Mouse (Mus musculus): ENCODE results near the gene Lhx2. TPM values are rescaled to one million over a fixed set of nuclear protein-coding genes. Genes with fewer than 3 reads are reported as not detected.

Lhx2 gene
- polyA plus RNA-seq, 1 experiment from 2014 or later, result 21.9 TPM

DNA sequence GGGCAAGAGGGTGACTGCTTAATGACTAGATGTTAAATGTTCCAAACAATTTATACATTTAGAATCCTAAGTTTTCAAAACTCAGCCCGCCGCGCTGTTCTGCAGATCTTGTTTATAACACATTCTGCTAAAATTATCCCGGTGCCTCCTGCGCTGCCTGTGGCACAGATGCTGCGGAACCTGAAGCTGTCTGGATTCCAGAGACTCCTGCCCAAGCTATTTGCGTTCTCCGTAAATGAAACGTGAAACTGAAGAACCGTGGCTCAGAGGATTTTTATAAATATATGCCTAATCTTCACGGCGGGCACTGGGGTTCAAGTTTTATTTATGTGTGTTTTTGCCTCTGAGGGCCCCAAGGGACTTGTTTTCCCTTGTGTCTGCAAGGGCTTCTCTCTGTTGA, 64.2 kb downstream of the Lhx2 start:
- ATAC-seq (ENCODE audit: low FRiP score) (no peak), DNase-seq (ENCODE audit: low spot score) (no peak)
- H3K9me3 ChIP-seq (ENCODE audit: control insufficient read depth, low read length), result no peaks in the 10 kb centered on the region
- no peaks in the 10 kb centered on the region for H3K27me3 ChIP-seq (ENCODE audit: control insufficient read depth, insufficient read depth, low read length)
- no peak overlapping the region for H3K27ac ChIP-seq (ENCODE audit: low read depth, low read length)
- no peak overlapping the region for H3K4me3 ChIP-seq (ENCODE audit: low read depth, low read length)
- H3K9ac ChIP-seq (ENCODE audit: low read depth, low read length), result no peak overlapping the region
- no peaks in the 10 kb centered on the region for H3K36me3 ChIP-seq (ENCODE audit: control insufficient read depth, insufficient read depth, low read length)
- 81% methylated on average over 12 of the region's 12 CpGs for WGBS
- no peak overlapping the region for H3K4me2 ChIP-seq (replicated peaks; ENCODE audit: low read depth, low read length)
- H3K4me1 ChIP-seq (replicated peaks; ENCODE audit: control insufficient read depth, insufficient read depth, low read length), result no peaks in the 10 kb centered on the region

DNA sequence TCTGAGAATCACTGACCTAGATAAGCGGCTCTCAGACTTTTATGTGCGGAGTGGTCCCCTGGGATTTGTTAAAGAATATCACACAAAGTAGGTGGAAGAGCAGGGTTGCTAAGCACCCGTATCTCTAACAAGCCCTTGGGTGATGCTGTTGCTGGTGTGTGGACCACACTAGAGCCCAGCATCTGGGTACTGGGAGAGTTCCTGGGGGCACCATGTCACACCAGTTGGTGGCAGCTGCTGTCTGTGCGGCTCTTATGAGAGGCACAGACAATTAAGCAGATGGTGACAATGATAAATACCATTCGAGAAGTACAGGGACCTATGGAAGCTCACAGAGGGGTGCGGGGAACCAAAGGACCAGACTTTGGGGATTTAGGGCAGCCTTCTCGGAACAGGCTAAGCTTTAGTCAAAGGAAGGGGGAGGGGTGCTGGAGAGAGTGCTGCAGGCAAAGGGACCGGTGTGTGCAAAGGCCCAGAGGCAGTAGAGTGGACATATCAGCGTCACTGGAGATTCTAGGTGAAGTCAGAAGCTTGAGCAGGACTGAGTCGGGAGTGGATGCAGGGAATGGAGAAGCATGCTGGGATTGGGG, 65.0 kb downstream of the Lhx2 start:
- no peak overlapping the region for H3K4me2 ChIP-seq (replicated peaks; ENCODE audit: low read depth, low read length)
- no peaks in the 10 kb centered on the region for H3K27me3 ChIP-seq (ENCODE audit: control insufficient read depth, insufficient read depth, low read length)
- no peak overlapping the region for H3K9ac ChIP-seq (ENCODE audit: low read depth, low read length)
- no peaks in the 10 kb centered on the region for H3K9me3 ChIP-seq (ENCODE audit: control insufficient read depth, low read length)
- H3K4me1 ChIP-seq (replicated peaks; ENCODE audit: control insufficient read depth, insufficient read depth, low read length), result no peaks in the 10 kb centered on the region
- peak; percentile 71 for ATAC-seq (ENCODE audit: low FRiP score)
- DNase-seq (ENCODE audit: low spot score), result peak; percentile 46
- WGBS, result 63% methylated on average over 10 of the region's 10 CpGs
- H3K4me3 ChIP-seq (ENCODE audit: low read depth, low read length), result no peak overlapping the region
- H3K27ac ChIP-seq (ENCODE audit: low read depth, low read length), result no peak overlapping the region
- H3K36me3 ChIP-seq (ENCODE audit: control insufficient read depth, insufficient read depth, low read length), result no peaks in the 10 kb centered on the region

DNA sequence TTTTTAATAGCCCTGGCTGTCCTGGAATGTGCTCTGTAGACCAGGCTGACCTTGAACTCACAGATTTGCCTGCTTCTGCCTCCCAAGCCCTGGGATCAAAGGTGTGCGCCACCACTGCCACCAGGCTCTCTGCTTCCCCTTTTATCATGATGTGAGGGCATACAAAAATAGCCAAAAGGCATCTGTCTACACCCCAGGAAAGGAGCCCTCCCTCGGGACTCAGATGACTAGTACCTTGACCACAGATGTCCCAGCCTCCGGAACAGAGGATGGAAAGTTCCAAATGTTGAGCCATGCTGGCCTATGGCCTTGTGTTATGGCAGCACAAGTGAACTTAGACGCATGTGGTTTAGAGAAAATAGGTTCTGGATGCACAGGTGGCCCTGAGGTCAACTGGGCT, 66.3 kb downstream of the Lhx2 start:
- Histone ChIP-seq H3K4me3 (ENCODE audit: low read depth, low read length) (no peak overlapping the region), H3K9ac (ENCODE audit: low read depth, low read length) (no peak overlapping the region), H3K9me3 (ENCODE audit: control insufficient read depth, low read length) (no peaks in the 10 kb centered on the region), H3K36me3 (ENCODE audit: control insufficient read depth, insufficient read depth, low read length) (no peaks in the 10 kb centered on the region), H3K27me3 (ENCODE audit: control insufficient read depth, insufficient read depth, low read length) (no peaks in the 10 kb centered on the region), H3K4me1 (replicated peaks; ENCODE audit: control insufficient read depth, insufficient read depth, low read length) (no peaks in the 10 kb centered on the region), H3K27ac (ENCODE audit: low read depth, low read length) (no peak overlapping the region), H3K4me2 (replicated peaks; ENCODE audit: low read depth, low read length) (no peak overlapping the region)
- WGBS, result 88% methylated on average over 4 of the region's 4 CpGs
- no peak for DNase-seq (ENCODE audit: low spot score)
- no peak for ATAC-seq (ENCODE audit: low FRiP score)

DNA sequence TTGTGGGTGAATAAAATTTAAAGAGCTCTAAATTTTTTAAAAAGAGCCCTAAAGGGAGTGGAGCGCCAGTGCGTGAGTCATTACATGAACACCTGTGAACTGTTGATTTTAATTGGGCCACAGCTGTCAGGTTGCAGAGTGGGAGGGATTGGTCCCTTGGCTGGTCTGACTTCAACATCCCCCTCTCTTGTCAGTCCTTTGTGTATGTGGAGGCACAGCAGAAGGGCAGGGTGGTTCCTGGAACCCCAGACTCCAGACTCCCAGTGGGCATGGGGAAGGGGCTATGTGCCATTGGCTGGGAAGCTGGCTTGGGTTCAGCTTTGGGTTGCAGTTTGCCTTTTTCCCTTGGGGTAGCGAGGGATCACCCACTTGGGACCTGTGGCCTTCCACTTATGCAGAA, 70.2 kb downstream of the Lhx2 start:
- H3K9ac ChIP-seq (ENCODE audit: low read depth, low read length), result no peak overlapping the region
- ATAC-seq (ENCODE audit: low FRiP score), result no peak
- no peak overlapping the region for H3K4me2 ChIP-seq (replicated peaks; ENCODE audit: low read depth, low read length)
- 85% methylated on average over 3 of the region's 3 CpGs for WGBS
- no peaks in the 10 kb centered on the region for H3K9me3 ChIP-seq (ENCODE audit: control insufficient read depth, low read length)
- no peaks in the 10 kb centered on the region for H3K36me3 ChIP-seq (ENCODE audit: control insufficient read depth, insufficient read depth, low read length)
- H3K4me3 ChIP-seq (ENCODE audit: low read depth, low read length), result no peak overlapping the region
- H3K4me1 ChIP-seq (replicated peaks; ENCODE audit: control insufficient read depth, insufficient read depth, low read length), result no peaks in the 10 kb centered on the region
- no peaks in the 10 kb centered on the region for H3K27me3 ChIP-seq (ENCODE audit: control insufficient read depth, insufficient read depth, low read length)
- no peak overlapping the region for H3K27ac ChIP-seq (ENCODE audit: low read depth, low read length)
- DNase-seq (ENCODE audit: low spot score), result no peak

DNA sequence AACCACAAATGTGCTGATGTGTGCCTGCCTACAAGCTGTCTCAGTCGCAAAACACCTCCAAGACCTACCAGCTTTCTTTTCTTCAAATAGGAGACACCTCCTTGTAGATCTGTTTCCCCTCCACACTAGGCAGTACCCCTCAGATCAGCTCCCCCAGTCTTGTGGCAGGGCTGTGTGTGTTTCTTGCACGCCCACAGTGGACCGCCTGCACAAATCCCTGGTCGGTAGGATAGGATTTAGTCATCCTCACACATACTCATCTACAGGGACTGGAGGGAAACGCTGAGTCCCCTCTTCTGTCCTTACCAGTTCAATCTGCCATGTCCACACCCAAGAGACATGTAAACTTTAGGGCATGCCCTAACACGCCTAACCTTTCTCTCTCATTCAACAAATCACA, 71.1 kb downstream of the Lhx2 start:
- WGBS, result 90% methylated on average over 6 of the region's 6 CpGs
- no peaks in the 10 kb centered on the region for H3K9me3 ChIP-seq (ENCODE audit: control insufficient read depth, low read length)
- no peak overlapping the region for H3K4me3 ChIP-seq (ENCODE audit: low read depth, low read length)
- no peaks in the 10 kb centered on the region; the same call in 1 of the 2 replicates for H3K27me3 ChIP-seq (ENCODE audit: control insufficient read depth, insufficient read depth, low read length)
- no peak for DNase-seq (ENCODE audit: low spot score)
- no peak overlapping the region for H3K27ac ChIP-seq (ENCODE audit: low read depth, low read length)
- no peaks in the 10 kb centered on the region for H3K4me1 ChIP-seq (replicated peaks; ENCODE audit: control insufficient read depth, insufficient read depth, low read length)
- H3K4me2 ChIP-seq (replicated peaks; ENCODE audit: low read depth, low read length), result no peak overlapping the region
- ATAC-seq (ENCODE audit: low FRiP score), result no peak
- no peaks in the 10 kb centered on the region for H3K36me3 ChIP-seq (ENCODE audit: control insufficient read depth, insufficient read depth, low read length)
- H3K9ac ChIP-seq (ENCODE audit: low read depth, low read length), result no peak overlapping the region

DNA sequence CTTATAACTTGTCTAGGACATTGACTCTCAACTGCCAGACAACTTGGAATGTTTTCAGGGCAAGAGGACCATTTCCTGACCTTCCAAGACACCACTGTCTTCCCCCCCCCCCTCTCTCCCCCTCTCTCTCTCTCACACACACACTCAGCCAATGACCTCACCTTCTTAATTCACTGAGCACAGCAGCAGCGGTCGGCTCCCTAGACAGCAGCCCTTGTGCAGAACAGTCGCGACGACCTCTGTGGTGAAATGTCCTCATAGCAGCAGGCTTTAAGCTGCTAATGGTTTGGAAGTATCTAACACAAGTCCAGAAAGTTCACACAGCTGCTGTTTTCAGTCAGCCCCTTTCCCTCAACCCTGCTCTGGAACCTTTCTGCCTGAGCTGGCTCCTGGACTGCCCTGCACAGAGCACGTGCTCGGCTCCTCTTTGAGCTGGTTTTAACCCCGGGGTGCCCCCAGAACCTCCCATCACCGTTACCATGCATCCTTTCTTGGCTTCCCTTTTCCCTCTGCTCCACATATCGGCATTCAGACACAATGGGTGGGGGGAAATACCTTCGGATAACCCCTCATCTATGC, 73.6 kb downstream of the Lhx2 start:
- 0 out of 2 replicates have a peak, but pooled peaks have one; percentile 59 for ATAC-seq (ENCODE audit: low FRiP score)

DNA sequence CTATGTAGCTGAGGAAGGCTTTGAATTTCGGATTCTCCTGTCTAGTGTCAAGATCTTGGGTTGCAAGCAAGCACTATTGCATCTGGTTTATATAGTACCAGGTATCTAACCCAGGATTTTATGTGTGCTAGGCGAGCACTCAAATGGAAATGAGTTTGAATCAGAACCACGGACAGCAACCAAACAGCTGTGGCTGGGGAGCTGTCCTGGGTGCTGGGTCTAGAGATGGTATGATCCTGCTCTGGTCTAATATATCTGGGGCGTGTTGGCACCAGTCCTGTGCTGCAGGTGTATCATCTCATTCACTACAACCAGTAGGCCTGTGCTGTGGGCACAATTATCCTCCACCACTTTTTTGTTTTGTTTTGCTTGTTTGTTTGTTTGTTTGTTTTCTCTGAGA, 78.9 kb downstream of the Lhx2 start:
- peak; percentile 75 for DNase-seq (ENCODE audit: low spot score)
- Histone ChIP-seq H3K9ac (ENCODE audit: low read depth, low read length) (no peak overlapping the region), H3K27ac (ENCODE audit: low read depth, low read length) (no peak overlapping the region), H3K4me3 (ENCODE audit: low read depth, low read length) (no peak overlapping the region), H3K9me3 (ENCODE audit: control insufficient read depth, low read length) (no peaks in the 10 kb centered on the region), H3K27me3 (ENCODE audit: control insufficient read depth, insufficient read depth, low read length) (no peaks in the 10 kb centered on the region; the same call in 1 of the 2 replicates), H3K4me1 (replicated peaks; ENCODE audit: control insufficient read depth, insufficient read depth, low read length) (no peaks in the 10 kb centered on the region), H3K36me3 (ENCODE audit: control insufficient read depth, insufficient read depth, low read length) (no peaks in the 10 kb centered on the region), H3K4me2 (replicated peaks; ENCODE audit: low read depth, low read length) (no peak overlapping the region)
- ATAC-seq (ENCODE audit: low FRiP score), result no peak
- WGBS, result 17% methylated on average over 4 of the region's 4 CpGs

More for the DNA sequence above, 73.6 kb downstream of the Lhx2 start:
- peak; percentile 20 for DNase-seq (ENCODE audit: low spot score)
- H3K4me1 ChIP-seq (replicated peaks; ENCODE audit: control insufficient read depth, insufficient read depth, low read length), result no peaks in the 10 kb centered on the region
- H3K9ac ChIP-seq (ENCODE audit: low read depth, low read length), result no peak overlapping the region
- H3K27me3 ChIP-seq (ENCODE audit: control insufficient read depth, insufficient read depth, low read length), result no peaks in the 10 kb centered on the region; the same call in 1 of the 2 replicates
- WGBS, result 37% methylated on average over 11 of the region's 11 CpGs
- H3K4me2 ChIP-seq (replicated peaks; ENCODE audit: low read depth, low read length), result no peak overlapping the region
- no peak overlapping the region for H3K27ac ChIP-seq (ENCODE audit: low read depth, low read length)
- no peak overlapping the region for H3K4me3 ChIP-seq (ENCODE audit: low read depth, low read length)
- H3K36me3 ChIP-seq (ENCODE audit: control insufficient read depth, insufficient read depth, low read length), result no peaks in the 10 kb centered on the region
- H3K9me3 ChIP-seq (ENCODE audit: control insufficient read depth, low read length), result no peaks in the 10 kb centered on the region

Other genes with a start within 250 kb of the Lhx2 start
- gene Dennd1a, start 51.9 kb upstream of the Lhx2 start, polyA plus RNA-seq (2014; fragmentation: Nextera tagmentation; extraction: Ambion mirVana), result 7.5 and 11.3 TPM in 2 replicates
- gene Nek6, start 172.4 kb downstream of the Lhx2 start, polyA plus RNA-seq (2014; fragmentation: Nextera tagmentation; extraction: Ambion mirVana), result 84.5 and 87.8 TPM in 2 replicates

Data from hindbrain, embryonic 11.5 days (tissue).